Mouse (Mus musculus): Measurements from ENCODE around the gene B230104I21Rik. TPM values are rescaled to one million over a fixed set of nuclear protein-coding genes. Genes with fewer than 3 reads are reported as not detected.

Gene B230104I21Rik
- not detected in 2 replicates for polyA plus RNA-seq (2015; fragmentation: Nextera tagmentation; extraction: Ambion mirVana)

- Histone ChIP-seq H3K9me3 (replicated peaks) (no peaks in the 10 kb centered on the region), H3K9ac (no peak within 1 kb of the TSS; the same call in 1 of the 2 replicates), H3K36me3 (no peaks in the 10 kb centered on the region), H3K4me2 (replicated peaks) (peak within 1 kb of the TSS; percentile 40), H3K4me1 (peaks cover 12% of the 10 kb centered on the region; the same call in 1 of the 2 replicates), H3K4me3 (replicated peaks) (peak within 1 kb of the TSS; percentile 24), H3K27ac (replicated peaks) (peak within 1 kb of the TSS; percentile 55; the same call in 1 of the 2 replicates), H3K27me3 (no peaks in the 10 kb centered on the region; the same call in 1 of the 2 replicates)
- 72% methylated on average over 12 of the region's 12 CpGs for WGBS
- no peak for ATAC-seq (ENCODE audit: insufficient number of reproducible peaks, low FRiP score, low TSS enrichment, low read depth)
These were observed at the start of gene B230104I21Rik for GRCm38 (mm10) chr4:154335761-154336160. TSS of gene B230104I21Rik (plus strand) at chr4:154336127.

GRCm38 (mm10) chr4:154293735-154294201 lies 42.2 kb upstream of the B230104I21Rik start:
- no peaks in the 10 kb centered on the region for H3K36me3 ChIP-seq
- no peak overlapping the region for H3K4me2 ChIP-seq (replicated peaks)
- 28% methylated on average over 4 of the region's 4 CpGs for WGBS
- 0 out of 2 replicates have a peak, but pooled peaks cover under 1% of the 10 kb centered on the region for H3K27me3 ChIP-seq
- H3K27ac ChIP-seq (replicated peaks), result peak overlapping the region; percentile 22; the same call in 1 of the 2 replicates
- no peak for ATAC-seq (ENCODE audit: insufficient number of reproducible peaks, low FRiP score, low TSS enrichment, low read depth)
- H3K9ac ChIP-seq, result no peak overlapping the region
- peaks cover 12% of the 10 kb centered on the region for H3K4me1 ChIP-seq
- no peaks in the 10 kb centered on the region for H3K9me3 ChIP-seq (replicated peaks)
- no peak overlapping the region for H3K4me3 ChIP-seq (replicated peaks)

- no peak overlapping the region for H3K4me3 ChIP-seq (replicated peaks)
- H3K4me2 ChIP-seq (replicated peaks), result no peak overlapping the region
- H3K4me1 ChIP-seq, result peaks cover 12% of the 10 kb centered on the region
- H3K36me3 ChIP-seq, result no peaks in the 10 kb centered on the region
- H3K9ac ChIP-seq, result no peak overlapping the region
- ATAC-seq (ENCODE audit: insufficient number of reproducible peaks, low FRiP score, low TSS enrichment, low read depth), result no peak
- WGBS, result 50% methylated on average over 8 of the region's 8 CpGs
- H3K27ac ChIP-seq (replicated peaks), result peak overlapping the region; percentile 22; the same call in 1 of the 2 replicates
- peaks cover 6% of the 10 kb centered on the region; the same call in 1 of the 2 replicates for H3K27me3 ChIP-seq
- no peaks in the 10 kb centered on the region for H3K9me3 ChIP-seq (replicated peaks)
These were observed 41.6 kb upstream of the B230104I21Rik start for GRCm38 (mm10) chr4:154294262-154294731.

GRCm38 (mm10) chr4:154297761-154298160 lies 38.2 kb upstream of the B230104I21Rik start:
- H3K9me3 ChIP-seq (replicated peaks), result no peaks in the 10 kb centered on the region
- no peak overlapping the region for H3K4me3 ChIP-seq (replicated peaks)
- peaks cover 29% of the 10 kb centered on the region for H3K27me3 ChIP-seq
- no peak overlapping the region for H3K4me2 ChIP-seq (replicated peaks)
- H3K36me3 ChIP-seq, result no peaks in the 10 kb centered on the region
- H3K27ac ChIP-seq (replicated peaks), result no peak overlapping the region
- no peak for ATAC-seq (ENCODE audit: insufficient number of reproducible peaks, low FRiP score, low TSS enrichment, low read depth)
- WGBS, result 43% methylated on average over 9 of the region's 9 CpGs
- H3K9ac ChIP-seq, result no peak overlapping the region
- peaks cover 26% of the 10 kb centered on the region for H3K4me1 ChIP-seq

- H3K27ac ChIP-seq (replicated peaks), result no peak overlapping the region
- peak; percentile 58 for ATAC-seq (ENCODE audit: insufficient number of reproducible peaks, low FRiP score, low TSS enrichment, low read depth)
- no peaks in the 10 kb centered on the region for H3K9me3 ChIP-seq (replicated peaks)
- H3K4me3 ChIP-seq (replicated peaks), result peak overlapping the region; percentile 54
- peaks cover 14% of the 10 kb centered on the region for H3K4me1 ChIP-seq
- no peaks in the 10 kb centered on the region for H3K36me3 ChIP-seq
- peak overlapping the region; percentile 96 for H3K4me2 ChIP-seq (replicated peaks)
- under 1% methylated on average over 65 of the region's 66 CpGs for WGBS
- peak overlapping the region; percentile 19; the same call in 1 of the 2 replicates for H3K9ac ChIP-seq
- peaks cover 29% of the 10 kb centered on the region for H3K27me3 ChIP-seq
These were observed 36.2 kb upstream of the B230104I21Rik start for GRCm38 (mm10) chr4:154299541-154300271.

GRCm38 (mm10) chr4:154301466-154301881 lies 34.5 kb upstream of the B230104I21Rik start, which contains the start of gene Arhgef16:
TSS of gene Arhgef16 (minus strand) at chr4:154301676.
- Histone ChIP-seq H3K4me2 (replicated peaks) (no peak within 1 kb of the TSS), H3K4me1 (peaks cover 14% of the 10 kb centered on the region), H3K9me3 (replicated peaks) (no peaks in the 10 kb centered on the region), H3K27ac (replicated peaks) (no peak within 1 kb of the TSS), H3K9ac (no peak within 1 kb of the TSS; the same call in 1 of the 2 replicates), H3K36me3 (no peaks in the 10 kb centered on the region), H3K4me3 (replicated peaks) (no peak within 1 kb of the TSS), H3K27me3 (peaks cover 29% of the 10 kb centered on the region)
- 0 out of 2 replicates have a peak, but pooled peaks have one; percentile 11 for ATAC-seq (ENCODE audit: insufficient number of reproducible peaks, low FRiP score, low TSS enrichment, low read depth)
- WGBS, result 23% methylated on average over 7 of the region's 7 CpGs

DNA sequence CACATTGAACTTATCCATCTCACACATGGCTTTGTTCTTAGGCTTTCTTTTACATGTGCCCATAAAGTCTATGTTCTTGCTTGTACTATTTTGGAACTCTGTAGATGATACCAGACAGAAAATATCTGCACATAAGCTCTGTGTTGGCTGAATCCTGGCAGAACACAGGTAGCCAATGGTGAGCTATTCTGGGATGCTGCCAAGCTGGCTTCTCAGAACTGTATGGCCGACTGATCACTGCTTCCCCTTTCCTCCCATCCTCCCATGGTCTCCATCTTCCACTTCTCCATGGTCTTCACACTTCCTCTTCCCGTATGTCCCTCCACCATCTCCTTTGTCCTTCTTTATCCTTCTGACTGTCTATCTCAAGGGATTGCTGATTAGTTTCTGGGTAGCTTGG lies 26.8 kb upstream of the B230104I21Rik start:
- Histone ChIP-seq H3K4me2 (replicated peaks) (no peak overlapping the region), H3K36me3 (no peaks in the 10 kb centered on the region), H3K4me1 (no peaks in the 10 kb centered on the region), H3K4me3 (replicated peaks) (no peak overlapping the region), H3K27ac (replicated peaks) (no peak overlapping the region), H3K27me3 (no peaks in the 10 kb centered on the region), H3K9ac (no peak overlapping the region), H3K9me3 (replicated peaks) (no peaks in the 10 kb centered on the region)
- WGBS, result 90% methylated on average over 2 of the region's 2 CpGs
- no peak for ATAC-seq (ENCODE audit: insufficient number of reproducible peaks, low FRiP score, low TSS enrichment, low read depth)

GRCm38 (mm10) chr4:154310576-154311262 lies 25.2 kb upstream of the B230104I21Rik start:
- 57% methylated on average over 9 of the region's 9 CpGs for WGBS
- no peak overlapping the region for H3K27ac ChIP-seq (replicated peaks)

DNA sequence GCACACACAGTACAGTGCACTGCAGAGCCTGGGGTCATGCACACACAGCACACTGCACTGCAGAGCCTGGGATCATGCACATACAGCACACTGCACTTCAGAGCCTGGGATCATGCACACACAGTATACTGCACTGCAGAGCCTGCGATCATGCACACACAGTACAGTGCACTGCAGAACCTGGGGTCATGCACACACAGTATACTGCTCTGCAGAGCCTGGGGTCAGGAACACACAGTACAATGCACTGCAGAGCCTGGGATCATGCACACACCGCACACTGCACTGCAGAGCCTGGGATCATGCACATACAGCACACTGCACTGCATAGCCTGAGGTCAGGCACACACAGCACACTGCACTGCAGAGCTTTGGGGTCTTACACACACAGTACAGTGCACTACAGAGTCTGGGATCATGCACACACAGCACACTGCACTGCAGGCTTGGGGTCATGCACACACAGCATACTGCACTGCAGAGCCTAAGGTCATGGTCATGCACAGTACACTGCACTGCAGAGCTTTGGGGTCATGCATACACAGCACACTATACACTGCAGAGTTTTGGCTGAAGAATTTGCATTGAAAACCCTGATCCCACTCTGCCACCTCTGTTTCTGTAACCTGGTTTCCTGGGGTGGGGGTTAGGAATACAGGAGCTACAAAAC lies 23.6 kb upstream of the B230104I21Rik start:
- H3K27me3 ChIP-seq, result no peaks in the 10 kb centered on the region
- 0 out of 2 replicates have a peak overlapping the region, but pooled peaks have one; percentile 8 for H3K27ac ChIP-seq (replicated peaks)
- H3K9ac ChIP-seq, result no peak overlapping the region
- H3K36me3 ChIP-seq, result no peaks in the 10 kb centered on the region
- H3K9me3 ChIP-seq (replicated peaks), result no peaks in the 10 kb centered on the region
- H3K4me3 ChIP-seq (replicated peaks), result no peak overlapping the region
- H3K4me2 ChIP-seq (replicated peaks), result no peak overlapping the region
- WGBS, result 94% methylated on average over 2 of the region's 2 CpGs
- ATAC-seq (ENCODE audit: insufficient number of reproducible peaks, low FRiP score, low TSS enrichment, low read depth), result no peak
- H3K4me1 ChIP-seq, result no peaks in the 10 kb centered on the region

More at GRCm38 (mm10) chr4:154310576-154311262, 25.2 kb upstream of the B230104I21Rik start:
- ATAC-seq (ENCODE audit: insufficient number of reproducible peaks, low FRiP score, low TSS enrichment, low read depth), result no peak
- Histone ChIP-seq H3K9ac (no peak overlapping the region), H3K9me3 (replicated peaks) (no peaks in the 10 kb centered on the region), H3K36me3 (no peaks in the 10 kb centered on the region), H3K4me1 (no peaks in the 10 kb centered on the region), H3K4me2 (replicated peaks) (no peak overlapping the region), H3K27me3 (no peaks in the 10 kb centered on the region), H3K4me3 (replicated peaks) (no peak overlapping the region)

DNA sequence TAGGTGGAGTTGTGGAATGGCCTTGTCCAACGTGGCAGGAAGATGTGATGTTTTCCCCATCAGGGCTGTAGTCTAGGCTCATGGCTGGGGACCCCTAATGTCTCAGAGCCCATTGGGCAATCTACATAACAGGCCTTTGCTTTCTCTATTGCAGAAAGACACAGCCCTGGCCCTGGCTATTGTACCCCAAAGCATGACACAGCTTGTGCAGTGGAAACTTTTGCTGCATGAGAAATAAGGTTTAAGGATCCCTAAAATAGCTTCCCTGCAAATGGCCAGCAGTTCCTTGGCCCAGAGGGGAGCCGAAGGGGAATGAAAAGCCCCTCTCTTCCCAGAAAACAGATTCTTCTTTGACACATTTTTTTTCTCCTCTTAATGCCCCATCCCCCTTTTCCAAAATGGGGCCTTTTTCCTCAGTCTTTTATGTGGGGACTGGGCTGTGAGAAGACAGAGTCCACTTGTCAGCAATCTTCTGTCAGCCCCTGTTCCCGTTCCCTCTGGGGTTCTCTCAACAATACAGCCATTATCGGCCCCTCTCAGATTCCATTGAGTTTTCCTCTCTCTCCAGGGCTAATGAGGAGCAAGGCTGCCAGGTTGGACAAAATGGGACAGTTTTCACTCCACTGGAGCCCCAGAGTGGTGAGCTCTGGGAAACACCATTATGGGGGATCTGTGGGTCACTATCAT lies 22.8 kb upstream of the B230104I21Rik start:
- H3K27me3 ChIP-seq, result no peaks in the 10 kb centered on the region
- H3K36me3 ChIP-seq, result no peaks in the 10 kb centered on the region
- H3K27ac ChIP-seq (replicated peaks), result 0 out of 2 replicates have a peak overlapping the region, but pooled peaks have one; percentile 8
- no peak overlapping the region for H3K4me2 ChIP-seq (replicated peaks)
- H3K9ac ChIP-seq, result no peak overlapping the region
- H3K4me1 ChIP-seq, result no peaks in the 10 kb centered on the region
- WGBS, result 30% methylated on average over 4 of the region's 4 CpGs
- H3K9me3 ChIP-seq (replicated peaks), result no peaks in the 10 kb centered on the region
- H3K4me3 ChIP-seq (replicated peaks), result no peak overlapping the region
- ATAC-seq (ENCODE audit: insufficient number of reproducible peaks, low FRiP score, low TSS enrichment, low read depth), result 0 out of 2 replicates have a peak, but pooled peaks have one; percentile 36

Measured in embryonic facial prominence, embryonic 15.5 days (tissue).